Mouse (Mus musculus): Measurements from ENCODE around the gene E030025P04Rik.

Gene E030025P04Rik

DNA sequence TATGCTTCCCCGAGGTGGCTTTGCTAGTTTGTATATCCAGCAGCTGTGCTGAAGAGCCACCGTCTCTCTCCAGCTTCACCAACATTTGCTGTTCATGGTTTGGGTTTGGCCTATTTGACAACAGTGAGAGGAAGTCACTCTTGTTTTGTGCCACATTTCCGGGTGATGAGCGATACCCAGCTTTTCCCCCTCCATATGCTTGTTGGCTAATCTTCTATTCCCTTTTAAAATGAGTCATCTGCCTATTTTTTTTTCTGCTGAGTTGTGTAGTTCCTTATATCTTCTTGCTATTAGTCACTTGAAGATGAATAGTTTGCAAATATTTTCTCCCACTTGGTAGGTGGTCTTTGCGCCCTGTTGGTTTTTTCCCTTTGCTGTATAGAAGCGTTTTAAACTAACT is 43.9 kb downstream of the E030025P04Rik start:
- no peak for DNase-seq

DNA sequence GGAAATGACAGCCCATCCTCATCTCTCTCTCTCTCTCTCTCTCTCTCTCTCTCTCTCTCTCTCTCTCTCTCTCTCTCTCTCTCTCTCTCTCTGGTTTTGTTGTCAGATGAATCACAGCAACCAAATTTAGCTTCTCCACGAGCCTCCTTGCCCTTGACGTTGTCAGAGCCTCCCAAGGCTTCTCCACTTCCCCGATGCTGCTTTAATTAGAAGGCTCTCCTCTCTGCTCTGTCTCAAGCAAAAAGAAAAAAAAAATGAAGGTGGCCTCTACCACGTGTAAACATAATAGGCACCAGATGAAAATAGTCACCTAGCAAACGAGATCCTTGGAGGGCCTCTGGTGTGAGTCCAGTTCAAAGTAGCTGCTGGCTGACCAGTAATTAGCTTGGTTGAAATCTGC is 52.3 kb downstream of the E030025P04Rik start:
- DNase-seq = no peak

Measured in cerebellum, adult 11-12 months (tissue).